Mouse (Mus musculus): Measurements from ENCODE around the gene Slc19a1. TPM values are rescaled to one million over a fixed set of nuclear protein-coding genes. Genes with fewer than 3 reads are reported as not detected.

Gene Slc19a1
- polyA plus RNA-seq, 1 experiment from 2014 or later = 13.9 TPM

DNA sequence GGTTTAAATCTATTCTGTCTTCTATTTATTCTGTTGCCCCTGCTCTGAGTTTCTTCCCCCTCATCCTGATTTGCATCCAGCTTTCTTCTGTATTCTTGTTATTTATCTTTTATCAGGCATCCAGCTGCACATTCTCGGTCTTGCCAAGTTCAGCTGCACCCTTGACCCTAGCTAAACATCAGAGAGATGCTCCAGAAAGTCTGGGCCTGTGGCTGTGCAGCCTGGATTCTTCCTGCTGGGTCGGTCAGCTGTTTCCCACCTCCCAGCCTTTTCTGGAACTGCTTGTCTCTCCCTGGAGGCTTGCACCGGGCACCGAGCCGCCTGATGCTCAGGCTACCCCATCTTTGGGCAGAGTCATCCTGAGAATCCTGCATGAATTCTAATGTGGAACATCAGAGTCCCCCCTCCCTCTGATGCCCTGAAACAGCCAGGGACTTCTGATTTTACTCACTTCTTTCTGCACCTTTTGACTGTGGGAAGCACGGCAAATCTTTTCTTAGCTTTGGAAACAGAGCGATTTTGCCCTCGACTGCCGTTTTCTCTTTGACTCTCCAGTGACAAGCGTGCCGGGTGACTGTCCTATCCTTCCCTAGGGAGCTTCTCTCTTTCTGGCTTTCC lies 30.5 kb downstream of the Slc19a1 start:
- H3K4me1 ChIP-seq (replicated peaks; ENCODE audit: control insufficient read depth, insufficient read depth) = no peaks in the 10 kb centered on the region
- H3K4me3 ChIP-seq (ENCODE audit: low read depth, low read length) = no peak overlapping the region
- no peaks in the 10 kb centered on the region for H3K27me3 ChIP-seq (ENCODE audit: control insufficient read depth, insufficient read depth, low read length)
- H3K9me3 ChIP-seq (ENCODE audit: control insufficient read depth, low read length) = no peaks in the 10 kb centered on the region
- DNase-seq (ENCODE audit: low spot score) (no peak), ATAC-seq (ENCODE audit: low FRiP score, low TSS enrichment) (no peak)
- TF ChIP-seq EP300 (optimal IDR thresholded peaks at IDR 0.05) (no peak), CTCF (IDR thresholded peaks at IDR 0.05; ENCODE audit: low read depth) (no peak)
- no peaks in the 10 kb centered on the region for H3K36me3 ChIP-seq (ENCODE audit: control insufficient read depth, insufficient read depth, low read length)
- no peak overlapping the region for H3K27ac ChIP-seq (replicated peaks)
- 62% methylated on average over 11 of the region's 11 CpGs for WGBS
- H3K4me2 ChIP-seq (replicated peaks; ENCODE audit: low read depth) = no peak overlapping the region
- no peak overlapping the region for H3K9ac ChIP-seq (ENCODE audit: low read length)

DNA sequence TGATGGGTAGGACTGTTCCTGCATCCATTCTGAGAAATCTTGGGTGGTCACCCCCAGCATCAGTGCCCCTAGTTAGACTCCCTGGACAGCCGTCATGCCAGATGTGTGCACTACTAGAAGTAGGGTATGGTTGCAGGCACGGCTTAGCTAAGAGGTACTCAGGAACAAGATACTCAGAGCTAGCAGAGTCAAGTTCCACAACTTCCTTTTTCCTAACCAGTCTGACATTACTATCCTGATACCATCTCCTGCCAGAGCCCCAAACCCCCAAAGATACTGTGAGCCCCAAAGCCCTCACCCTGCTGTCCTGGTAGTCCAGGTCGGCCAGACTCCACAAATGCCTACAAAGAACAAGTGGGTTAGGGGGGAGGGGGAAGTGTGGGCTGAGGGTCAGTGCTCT lies 32.2 kb downstream of the Slc19a1 start:
- WGBS = 92% methylated on average over 3 of the region's 3 CpGs
- TF ChIP-seq EP300 (optimal IDR thresholded peaks at IDR 0.05) (no peak), CTCF (IDR thresholded peaks at IDR 0.05; ENCODE audit: low read depth) (no peak)
- H3K27me3 ChIP-seq (ENCODE audit: control insufficient read depth, insufficient read depth, low read length) = no peaks in the 10 kb centered on the region
- H3K9me3 ChIP-seq (ENCODE audit: control insufficient read depth, low read length) = no peaks in the 10 kb centered on the region
- DNase-seq (ENCODE audit: low spot score) (no peak), ATAC-seq (ENCODE audit: low FRiP score, low TSS enrichment) (no peak)
- H3K4me3 ChIP-seq (ENCODE audit: low read depth, low read length) = no peak overlapping the region
- H3K36me3 ChIP-seq (ENCODE audit: control insufficient read depth, insufficient read depth, low read length) = no peaks in the 10 kb centered on the region
- H3K4me2 ChIP-seq (replicated peaks; ENCODE audit: low read depth) = no peak overlapping the region
- no peaks in the 10 kb centered on the region for H3K4me1 ChIP-seq (replicated peaks; ENCODE audit: control insufficient read depth, insufficient read depth)
- no peak overlapping the region for H3K9ac ChIP-seq (ENCODE audit: low read length)
- no peak overlapping the region for H3K27ac ChIP-seq (replicated peaks)

DNA sequence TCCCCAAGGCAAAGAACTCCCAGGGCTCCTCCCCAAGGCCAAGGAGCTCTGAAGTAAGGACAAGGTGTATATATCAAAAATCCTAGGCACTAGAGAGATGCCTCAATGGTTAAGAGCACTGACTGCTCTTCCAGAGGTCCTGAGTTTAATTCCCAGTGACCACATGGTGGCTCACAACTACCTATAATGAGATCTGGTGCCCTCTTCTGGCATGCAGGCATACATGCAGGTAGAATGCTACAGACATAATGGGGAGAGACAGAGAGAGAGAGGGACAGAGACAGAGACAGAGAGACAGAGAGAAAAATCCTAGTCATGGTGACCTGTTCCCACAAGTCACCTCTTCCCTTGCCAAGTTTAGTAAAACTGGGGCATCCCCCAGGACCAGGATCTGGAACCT lies 32.6 kb downstream of the Slc19a1 start:
- Histone ChIP-seq H3K4me2 (replicated peaks; ENCODE audit: low read depth) (no peak overlapping the region), H3K36me3 (ENCODE audit: control insufficient read depth, insufficient read depth, low read length) (no peaks in the 10 kb centered on the region), H3K9ac (ENCODE audit: low read length) (no peak overlapping the region), H3K27ac (replicated peaks) (no peak overlapping the region), H3K4me1 (replicated peaks; ENCODE audit: control insufficient read depth, insufficient read depth) (no peaks in the 10 kb centered on the region), H3K9me3 (ENCODE audit: control insufficient read depth, low read length) (no peaks in the 10 kb centered on the region), H3K4me3 (ENCODE audit: low read depth, low read length) (no peak overlapping the region), H3K27me3 (ENCODE audit: control insufficient read depth, insufficient read depth, low read length) (no peaks in the 10 kb centered on the region)
- DNase-seq (ENCODE audit: low spot score) (no peak), ATAC-seq (ENCODE audit: low FRiP score, low TSS enrichment) (no peak)
- TF ChIP-seq CTCF (IDR thresholded peaks at IDR 0.05; ENCODE audit: low read depth) = peak; percentile 57
- TF ChIP-seq EP300 (optimal IDR thresholded peaks at IDR 0.05) = no peak

DNA sequence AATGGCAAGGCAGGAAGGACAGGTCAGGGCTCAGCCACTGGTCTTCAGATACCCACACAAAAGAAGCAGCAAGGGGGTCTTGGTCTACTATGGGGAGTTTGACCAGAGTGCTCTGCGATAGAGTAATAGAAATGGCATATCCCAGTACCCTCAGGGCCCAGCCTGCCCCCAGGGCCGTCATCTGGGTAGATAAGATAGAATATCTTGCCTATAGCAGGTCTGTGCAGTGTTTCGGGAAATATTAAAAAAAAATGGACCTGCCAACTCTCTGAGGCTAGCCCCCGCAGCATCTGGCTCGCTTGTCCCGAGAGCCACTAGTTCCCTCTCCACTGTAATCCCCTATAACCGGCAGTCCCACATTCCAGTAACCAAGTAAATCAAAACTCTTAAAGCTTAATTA lies 36.4 kb downstream of the Slc19a1 start:
- Histone ChIP-seq H3K4me1 (replicated peaks; ENCODE audit: control insufficient read depth, insufficient read depth) (no peaks in the 10 kb centered on the region), H3K36me3 (ENCODE audit: control insufficient read depth, insufficient read depth, low read length) (no peaks in the 10 kb centered on the region), H3K9ac (ENCODE audit: low read length) (no peak overlapping the region), H3K27me3 (ENCODE audit: control insufficient read depth, insufficient read depth, low read length) (no peaks in the 10 kb centered on the region), H3K4me2 (replicated peaks; ENCODE audit: low read depth) (no peak overlapping the region), H3K4me3 (ENCODE audit: low read depth, low read length) (no peak overlapping the region), H3K9me3 (ENCODE audit: control insufficient read depth, low read length) (no peaks in the 10 kb centered on the region), H3K27ac (replicated peaks) (no peak overlapping the region)
- DNase-seq (ENCODE audit: low spot score) (no peak), ATAC-seq (ENCODE audit: low FRiP score, low TSS enrichment) (no peak)
- TF ChIP-seq EP300 (optimal IDR thresholded peaks at IDR 0.05) (no peak), CTCF (IDR thresholded peaks at IDR 0.05; ENCODE audit: low read depth) (no peak)
- WGBS = 93% methylated on average over 7 of the region's 7 CpGs

DNA sequence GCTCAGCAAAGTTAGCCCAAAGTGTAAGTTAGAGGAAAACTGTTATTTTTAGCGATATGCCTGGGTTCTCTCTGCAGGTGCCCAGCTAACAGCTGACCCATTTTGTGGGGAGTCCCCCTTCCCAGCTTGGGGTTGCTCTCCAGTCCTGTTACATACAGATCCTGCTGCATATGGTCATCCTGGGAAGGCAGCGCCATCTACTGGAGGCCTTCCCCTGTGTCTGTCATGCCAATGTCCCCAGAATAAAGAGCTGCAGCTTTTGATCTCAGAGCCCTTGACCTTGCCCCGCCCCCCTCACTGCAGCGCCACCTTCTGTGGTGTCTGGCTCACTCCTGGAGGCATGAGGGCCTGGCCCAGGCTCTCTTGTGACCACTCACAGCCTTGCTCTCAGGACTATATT lies 38.0 kb downstream of the Slc19a1 start:
- ATAC-seq (ENCODE audit: low FRiP score, low TSS enrichment) (no peak), DNase-seq (ENCODE audit: low spot score) (peak; percentile 72)
- Histone ChIP-seq H3K36me3 (ENCODE audit: control insufficient read depth, insufficient read depth, low read length) (no peaks in the 10 kb centered on the region; the same call in 1 of the 2 replicates), H3K4me3 (ENCODE audit: low read depth, low read length) (no peak overlapping the region), H3K9me3 (ENCODE audit: control insufficient read depth, low read length) (no peaks in the 10 kb centered on the region), H3K4me2 (replicated peaks; ENCODE audit: low read depth) (no peak overlapping the region), H3K4me1 (replicated peaks; ENCODE audit: control insufficient read depth, insufficient read depth) (no peaks in the 10 kb centered on the region), H3K27me3 (ENCODE audit: control insufficient read depth, insufficient read depth, low read length) (no peaks in the 10 kb centered on the region), H3K9ac (ENCODE audit: low read length) (no peak overlapping the region), H3K27ac (replicated peaks) (no peak overlapping the region)
- WGBS = 52% methylated on average over 4 of the region's 4 CpGs
- no peak for TF ChIP-seq EP300 (optimal IDR thresholded peaks at IDR 0.05)
- peak; percentile 88 for TF ChIP-seq CTCF (IDR thresholded peaks at IDR 0.05; ENCODE audit: low read depth)

DNA sequence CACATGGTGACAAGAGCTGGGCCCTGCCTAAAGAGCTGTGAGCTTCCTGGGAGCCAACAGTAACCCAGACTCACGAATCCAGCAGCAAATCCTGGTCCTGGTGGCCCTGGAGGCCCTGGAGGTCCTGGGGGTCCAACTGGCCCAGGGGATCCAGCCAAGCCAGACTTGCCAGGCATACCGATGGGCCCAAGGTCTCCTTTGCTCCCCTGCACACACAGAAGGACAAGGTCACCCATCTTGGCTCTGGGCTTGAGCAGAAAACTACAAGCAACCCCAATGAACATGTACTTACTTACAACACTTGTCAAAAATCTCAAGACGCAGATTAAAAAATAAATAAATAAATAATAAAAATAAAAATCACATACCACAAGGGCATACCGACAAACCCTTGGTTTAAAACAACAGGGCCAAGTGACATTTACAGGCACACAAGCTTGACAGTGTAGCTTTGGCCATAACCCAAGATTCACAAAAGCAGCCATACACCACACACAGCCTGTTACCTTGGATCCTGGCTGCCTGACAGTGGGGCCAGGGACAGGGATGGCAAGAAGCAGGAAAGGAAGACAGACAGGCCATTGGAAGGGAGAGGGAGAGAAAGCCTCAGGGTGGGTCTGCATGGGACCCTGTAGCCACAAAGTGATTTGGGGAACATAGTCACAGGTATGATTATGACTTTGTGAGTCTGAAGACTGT lies 42.4 kb downstream of the Slc19a1 start:
- Histone ChIP-seq H3K4me2 (replicated peaks; ENCODE audit: low read depth) (no peak overlapping the region), H3K9ac (ENCODE audit: low read length) (no peak overlapping the region), H3K36me3 (ENCODE audit: control insufficient read depth, insufficient read depth, low read length) (peaks cover 4% of the 10 kb centered on the region), H3K27ac (replicated peaks) (no peak overlapping the region), H3K9me3 (ENCODE audit: control insufficient read depth, low read length) (no peaks in the 10 kb centered on the region), H3K4me1 (replicated peaks; ENCODE audit: control insufficient read depth, insufficient read depth) (no peaks in the 10 kb centered on the region), H3K27me3 (ENCODE audit: control insufficient read depth, insufficient read depth, low read length) (no peaks in the 10 kb centered on the region), H3K4me3 (ENCODE audit: low read depth, low read length) (no peak overlapping the region)
- ATAC-seq (ENCODE audit: low FRiP score, low TSS enrichment) (no peak), DNase-seq (ENCODE audit: low spot score) (no peak)
- 79% methylated on average over 4 of the region's 4 CpGs for WGBS
- TF ChIP-seq EP300 (optimal IDR thresholded peaks at IDR 0.05) = no peak
- no peak for TF ChIP-seq CTCF (IDR thresholded peaks at IDR 0.05; ENCODE audit: low read depth)
